Mouse (Mus musculus): ENCODE results near the gene Kyat1.
"Not testable (repeated sequence)": the region's sequence is repeated elsewhere in the genome, so short reads cannot be mapped to it uniquely, and the experiment has no call there.

The Kyat1 gene

DNA sequence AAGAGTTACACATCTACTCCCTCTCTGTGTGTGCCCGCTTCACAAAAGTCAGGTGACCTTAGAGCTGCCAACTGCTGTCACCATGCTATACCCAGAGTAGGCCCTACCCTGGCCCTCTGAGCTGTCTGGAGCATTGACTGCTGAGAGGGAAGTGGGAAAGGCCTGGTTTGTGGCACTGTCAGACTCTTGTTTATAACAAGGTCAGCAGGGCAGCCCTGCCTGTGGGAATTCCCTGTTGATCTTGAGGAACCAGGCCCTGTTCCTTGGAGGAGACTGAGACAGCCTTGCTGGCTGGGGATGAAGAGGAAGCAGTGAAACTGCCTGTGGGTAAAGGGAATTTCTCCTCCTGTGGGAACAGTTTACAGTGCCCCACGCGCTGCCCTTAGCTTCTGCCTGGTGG lies 9.1 kb upstream of the Kyat1 start:
- DNase-seq (ENCODE audit: low read depth, low spot score): no peak

DNA sequence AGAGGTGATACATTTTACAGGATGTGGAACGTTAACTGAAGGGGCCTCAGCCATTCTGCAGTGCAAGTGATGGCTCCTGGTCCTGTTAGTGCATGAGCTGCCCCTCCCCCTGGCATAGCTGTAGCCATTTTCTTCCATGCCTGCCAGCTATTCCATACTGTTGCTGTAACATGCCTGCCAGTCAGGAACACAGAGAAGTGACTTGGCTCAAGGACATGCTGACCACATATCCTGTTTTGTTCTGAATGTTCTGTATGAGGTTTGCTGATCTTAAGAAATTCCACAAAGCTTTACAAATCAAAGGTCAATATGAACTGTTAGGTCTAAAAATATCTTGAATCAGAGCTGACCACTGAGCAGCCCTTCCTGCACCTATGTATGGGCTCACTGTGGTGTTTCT lies 7.3 kb upstream of the Kyat1 start:
- no peak for DNase-seq (ENCODE audit: low read depth, low spot score)

DNA sequence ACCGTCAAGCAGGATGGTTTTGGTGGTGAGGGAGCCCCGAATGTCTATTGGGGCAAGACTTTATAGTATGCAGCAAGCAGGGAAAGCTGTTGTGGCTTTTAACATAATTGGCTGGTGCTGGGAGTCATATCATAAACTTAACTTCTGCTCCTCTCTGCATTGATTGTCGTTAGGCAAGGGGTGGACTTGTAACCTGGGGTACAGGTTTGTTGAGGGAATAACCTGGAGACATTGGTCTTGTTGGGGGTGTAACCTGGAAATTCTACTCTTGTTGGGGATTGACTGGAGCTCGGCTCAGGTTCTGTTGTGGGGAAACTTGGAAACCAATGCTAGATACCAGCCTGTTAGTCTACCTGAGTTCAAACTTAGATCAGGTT lies 6.5 kb upstream of the Kyat1 start:
- DNase-seq (ENCODE audit: low read depth, low spot score): no peak

DNA sequence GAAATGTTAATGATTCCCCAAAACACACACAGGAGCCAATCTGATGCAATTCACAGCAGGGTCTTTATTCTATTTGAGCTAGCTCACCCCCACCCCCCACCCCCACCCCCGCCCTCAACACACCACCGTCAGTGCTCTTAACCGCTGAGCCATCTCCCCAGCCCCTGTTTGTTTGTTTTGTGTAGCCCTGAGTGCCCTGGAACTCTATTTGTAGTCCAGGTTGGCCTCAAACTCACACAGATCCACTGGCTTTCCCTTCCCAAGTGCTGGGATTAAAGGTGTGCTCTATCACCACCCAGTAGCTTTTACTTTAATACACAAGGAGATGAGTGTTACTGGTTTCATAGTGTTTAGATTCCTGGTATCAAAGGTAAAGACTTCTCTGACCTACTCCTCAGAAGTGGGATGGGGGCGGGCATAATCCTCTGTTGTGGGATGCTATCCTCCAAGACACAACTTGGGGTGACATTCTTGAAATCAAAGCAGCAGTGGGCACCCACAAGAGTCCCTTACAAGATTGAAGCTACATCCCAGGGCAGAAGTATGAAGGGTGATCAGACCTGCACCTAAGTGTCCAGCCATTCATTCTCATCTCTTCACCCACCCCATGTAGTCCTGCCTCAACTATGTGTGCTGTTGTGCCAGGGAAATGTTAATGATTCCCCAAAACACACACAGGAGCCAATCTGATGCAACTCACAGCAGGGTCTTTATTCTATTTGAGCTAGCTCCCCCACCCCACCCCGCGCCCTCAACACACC lies 5.9 kb upstream of the Kyat1 start:
- DNase-seq (ENCODE audit: low read depth, low spot score): no peak

DNA sequence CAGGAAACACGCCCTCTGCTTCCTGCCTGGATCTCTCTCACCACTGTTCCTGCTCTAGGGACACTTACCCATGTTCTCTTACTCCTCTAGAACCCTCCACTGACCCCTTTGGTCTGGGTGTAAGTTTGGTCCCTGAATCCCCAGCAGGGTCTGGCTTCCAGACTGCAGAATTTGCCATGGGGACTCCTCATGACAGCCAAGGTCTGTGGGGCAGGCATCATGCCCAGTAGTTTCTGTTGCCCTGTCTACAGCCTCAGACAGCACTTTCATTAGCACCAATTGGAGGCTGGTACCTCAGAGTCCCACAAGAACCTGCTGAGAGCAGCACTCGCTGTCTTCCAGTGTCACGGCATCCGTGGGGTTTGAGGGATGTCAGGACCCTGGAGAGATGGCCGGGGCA lies 2.2 kb upstream of the Kyat1 start:
- DNase-seq (ENCODE audit: low read depth, low spot score): no peak

DNA sequence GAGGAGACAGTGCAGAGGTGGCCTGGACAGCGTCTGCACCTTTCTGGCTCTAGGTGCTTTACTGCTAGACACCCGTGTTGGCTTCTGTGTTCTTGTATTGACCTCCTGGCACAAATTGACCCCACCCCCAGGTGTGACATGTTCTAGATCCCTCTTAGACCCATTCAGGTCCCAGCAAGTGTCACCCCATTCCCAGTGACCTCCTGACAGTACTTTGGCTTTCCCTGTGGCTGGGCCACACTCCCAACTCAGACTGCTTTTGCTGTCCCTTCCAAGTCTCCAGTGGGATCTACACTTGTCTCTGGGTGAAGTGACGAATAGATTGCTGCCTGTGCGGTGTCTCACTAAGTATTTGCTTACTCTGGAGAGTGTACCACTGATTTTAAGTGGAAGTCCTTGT lies 1.8 kb upstream of the Kyat1 start:
- DNase-seq (ENCODE audit: low read depth, low spot score): no peak

DNA sequence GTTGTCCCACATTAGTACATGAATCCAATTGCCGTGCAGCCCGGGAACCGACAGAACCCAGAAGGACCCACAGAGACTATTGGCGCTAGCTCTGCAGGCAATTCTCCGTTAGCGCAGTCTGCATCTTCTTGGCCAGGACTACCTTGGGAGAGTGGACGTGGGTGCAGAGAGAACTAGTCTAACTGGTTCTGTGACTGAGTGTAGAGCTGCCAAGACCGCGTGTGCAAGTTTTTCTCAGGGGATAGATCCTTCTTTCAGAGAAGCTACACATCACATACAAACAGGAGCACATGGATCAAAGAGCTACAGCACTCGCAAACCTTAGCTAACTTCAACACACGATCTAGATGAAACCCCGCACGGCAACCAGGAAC lies 405 bp downstream of the Kyat1 start:
- no peak for DNase-seq (ENCODE audit: low read depth, low spot score)

DNA sequence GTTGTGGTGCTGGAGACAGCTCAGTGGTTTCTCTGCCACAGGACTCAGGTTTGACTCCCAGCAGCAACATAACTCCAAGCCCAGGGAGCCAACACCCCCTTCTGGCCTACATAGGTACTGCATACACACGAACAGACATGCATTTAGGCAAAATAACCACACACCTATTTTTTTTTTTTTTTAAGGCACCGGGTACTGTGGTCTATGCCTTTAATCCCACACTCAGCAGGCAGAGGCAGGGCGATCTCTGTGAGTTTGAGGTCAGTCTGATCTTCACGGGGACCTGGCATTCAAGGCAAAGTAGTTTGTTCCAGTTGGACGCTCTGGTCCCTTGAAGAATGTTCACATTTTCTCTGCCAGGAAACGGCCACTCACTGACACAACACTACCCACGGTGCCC lies 2.2 kb downstream of the Kyat1 start:
- DNase-seq (ENCODE audit: low read depth, low spot score): peak; percentile 90

DNA sequence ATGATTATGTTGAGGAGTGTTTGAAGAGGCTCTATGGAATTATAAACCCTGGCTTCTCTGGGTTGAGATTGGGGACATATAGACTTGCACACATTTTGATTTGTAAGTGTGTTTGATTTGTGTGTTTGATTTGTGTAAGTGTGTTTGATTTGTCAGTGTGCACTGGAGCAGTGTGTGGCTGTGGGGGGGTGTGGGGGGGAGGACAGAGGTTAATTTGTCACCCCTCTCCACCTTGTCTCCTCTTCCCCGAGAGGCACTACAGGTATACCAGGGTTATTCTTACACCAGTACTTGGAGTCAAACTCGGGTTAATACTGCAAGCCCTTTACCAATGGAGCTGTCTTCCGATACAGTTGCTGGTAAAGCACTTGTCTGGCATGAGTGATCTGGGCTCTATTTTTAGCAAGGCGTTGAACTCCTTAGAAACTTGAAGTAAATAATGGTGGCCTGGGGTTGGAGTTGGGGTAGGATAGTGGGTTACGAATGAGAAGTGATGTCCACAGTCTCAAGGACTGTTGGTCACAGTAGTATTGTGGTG lies 5.2 kb downstream of the Kyat1 start:
- DNase-seq (ENCODE audit: low read depth, low spot score): no peak

DNA sequence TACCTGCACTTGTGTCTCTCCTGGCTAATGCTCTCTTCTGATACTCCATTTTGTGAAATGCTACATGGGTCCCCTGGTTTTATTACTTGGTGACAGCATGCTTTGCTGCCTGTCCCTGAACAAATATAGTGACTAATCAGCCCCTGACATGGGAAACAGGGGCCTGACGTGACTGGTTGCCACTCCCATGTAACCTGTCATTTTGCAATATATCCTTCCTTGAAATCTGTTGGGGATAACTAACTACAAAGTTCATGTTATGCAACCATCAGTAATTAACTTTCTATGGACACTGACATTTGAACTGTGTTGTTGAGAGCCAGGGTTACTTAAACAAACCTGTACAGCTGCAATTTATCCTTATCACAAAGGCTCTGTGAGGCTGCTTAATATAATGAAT lies 5.7 kb downstream of the Kyat1 start:
- DNase-seq (ENCODE audit: low read depth, low spot score): no peak

DNA sequence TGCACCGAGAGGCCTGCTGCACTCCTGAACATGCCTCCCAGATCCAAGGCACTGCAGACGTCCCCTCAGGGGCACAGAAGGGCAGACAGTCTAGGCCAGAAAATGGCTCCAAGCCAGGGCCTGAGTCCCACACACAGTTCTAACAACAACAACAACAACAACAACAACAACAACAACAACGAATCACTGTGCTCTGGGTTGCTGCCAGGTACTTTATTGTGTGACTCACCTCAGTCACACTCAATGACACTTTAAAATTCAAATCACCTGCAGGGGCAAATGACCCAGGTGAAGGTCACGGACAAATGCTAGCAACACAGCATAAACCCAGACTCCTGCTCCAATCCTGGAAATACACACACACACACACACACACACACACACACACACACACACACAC lies 7.6 kb downstream of the Kyat1 start:
- no peak for DNase-seq (ENCODE audit: low read depth, low spot score)

DNA sequence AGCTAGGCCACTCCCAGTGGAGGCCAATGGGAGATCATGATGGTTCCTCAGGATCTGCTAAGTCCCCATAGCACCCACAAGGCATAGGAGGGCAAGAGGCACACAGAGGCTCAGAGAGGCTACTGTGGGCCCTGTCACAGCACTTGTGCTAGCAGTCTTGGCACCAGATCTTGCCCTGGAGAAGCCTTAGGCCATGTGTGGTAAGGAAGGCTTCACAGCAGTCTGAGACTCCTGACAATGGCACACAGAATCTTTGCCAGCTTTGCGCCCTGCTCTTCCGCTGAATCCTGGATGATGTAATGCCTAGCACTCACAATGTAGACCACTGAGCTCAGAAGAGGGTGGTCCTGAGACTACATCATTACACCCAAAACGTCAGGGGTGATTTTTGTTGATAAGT lies 11.0 kb downstream of the Kyat1 start:
- no peak for DNase-seq (ENCODE audit: low read depth, low spot score)

DNA sequence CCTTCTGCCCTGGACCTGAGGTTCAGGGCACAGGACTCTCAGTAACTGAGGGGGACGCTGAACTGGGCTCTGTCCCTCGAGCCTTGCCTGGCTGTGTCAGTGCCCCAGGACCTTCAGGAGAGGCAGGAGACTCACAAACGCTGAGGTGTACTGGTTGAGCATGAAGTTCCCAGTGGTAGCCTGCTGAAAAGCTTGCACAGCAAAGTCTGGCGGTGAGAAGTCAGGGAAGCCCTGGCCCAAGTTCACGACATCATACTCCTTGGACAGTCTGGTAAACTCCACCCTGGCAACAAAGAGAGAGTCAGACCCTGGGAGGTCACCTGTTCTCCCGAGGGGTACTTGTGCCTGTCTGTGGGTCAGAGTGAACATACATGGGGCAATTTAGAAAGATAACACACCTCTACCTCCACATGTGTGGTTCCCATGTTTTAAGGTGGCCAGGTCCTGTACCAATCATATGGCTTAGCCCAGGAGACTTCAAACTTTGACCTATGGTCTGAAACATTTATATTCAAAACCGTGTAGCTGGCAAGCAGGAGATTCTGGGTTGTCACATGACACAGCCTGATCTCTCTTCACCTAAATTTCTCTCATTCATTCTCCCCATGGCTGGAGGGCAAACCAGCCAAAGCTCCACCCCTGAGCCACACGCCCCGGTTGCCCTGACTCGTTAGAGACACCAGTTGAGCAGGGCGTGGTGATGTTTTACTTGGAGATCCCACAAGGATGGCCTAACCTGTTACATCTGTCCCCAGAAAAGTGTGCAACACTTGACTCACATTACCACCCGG lies 13.7 kb downstream of the Kyat1 start:
- no peak for DNase-seq (ENCODE audit: low read depth, low spot score)

DNA sequence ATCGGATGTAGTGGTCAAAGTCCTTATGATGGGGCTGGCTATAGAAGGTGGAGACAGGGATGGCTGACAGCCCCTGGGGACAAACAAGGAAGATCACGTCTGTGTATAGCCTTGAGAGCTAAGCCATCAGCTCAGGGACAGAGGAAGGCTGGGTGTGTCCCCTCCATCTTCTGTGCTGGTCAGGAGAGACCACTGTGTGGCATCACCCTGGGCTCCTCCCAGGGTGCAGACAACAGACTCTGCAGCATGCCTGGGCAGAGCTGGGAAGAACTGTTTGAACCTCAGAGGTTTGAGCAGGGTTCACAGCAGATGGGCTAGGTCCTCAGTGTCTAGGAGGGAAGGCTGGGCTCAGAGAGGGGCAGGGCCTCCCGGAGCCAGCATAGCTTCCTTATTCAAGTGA lies 20.0 kb downstream of the Kyat1 start:
- DNase-seq (ENCODE audit: low read depth, low spot score): no peak

DNA sequence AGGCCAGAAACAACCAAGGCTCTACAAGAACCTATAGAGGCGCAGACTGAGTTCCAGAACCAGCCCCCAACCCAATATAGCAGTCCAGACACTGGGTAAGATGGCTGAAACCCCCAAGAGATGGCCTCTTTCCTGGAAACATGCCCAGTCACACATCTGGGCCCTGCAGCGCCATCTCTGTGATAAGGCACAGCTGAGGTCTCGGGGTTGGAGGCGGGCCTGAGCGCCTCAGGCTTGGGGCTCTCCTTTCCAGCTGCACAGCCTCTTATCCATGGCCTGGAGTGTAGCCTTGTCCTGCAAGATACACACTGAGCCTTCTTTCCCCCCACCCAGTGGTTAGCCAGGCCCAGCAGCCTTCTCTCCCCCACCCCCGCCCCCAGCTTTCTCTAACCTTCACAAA lies 20.4 kb downstream of the Kyat1 start:
- DNase-seq (ENCODE audit: low read depth, low spot score): no peak

DNA sequence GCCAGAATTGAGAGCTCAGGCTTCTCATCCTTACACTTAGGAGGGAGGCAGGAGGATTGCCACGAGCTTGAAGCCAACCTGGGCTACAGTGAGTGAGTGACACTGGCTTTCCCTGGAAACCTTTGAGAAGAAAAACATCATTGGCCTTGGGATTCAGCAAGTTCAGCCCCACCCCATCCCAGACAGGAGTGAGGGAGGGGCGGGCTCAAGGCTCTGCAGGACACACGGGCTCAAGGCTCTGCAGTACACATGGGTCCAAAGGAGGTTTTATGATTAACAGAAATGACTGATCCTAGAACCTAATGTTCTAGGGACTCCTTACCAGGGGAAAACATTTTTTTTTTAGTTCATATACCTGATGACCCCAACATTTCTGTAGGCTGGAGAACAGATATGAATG lies 21.9 kb downstream of the Kyat1 start:
- DNase-seq (ENCODE audit: low read depth, low spot score): no peak

DNA sequence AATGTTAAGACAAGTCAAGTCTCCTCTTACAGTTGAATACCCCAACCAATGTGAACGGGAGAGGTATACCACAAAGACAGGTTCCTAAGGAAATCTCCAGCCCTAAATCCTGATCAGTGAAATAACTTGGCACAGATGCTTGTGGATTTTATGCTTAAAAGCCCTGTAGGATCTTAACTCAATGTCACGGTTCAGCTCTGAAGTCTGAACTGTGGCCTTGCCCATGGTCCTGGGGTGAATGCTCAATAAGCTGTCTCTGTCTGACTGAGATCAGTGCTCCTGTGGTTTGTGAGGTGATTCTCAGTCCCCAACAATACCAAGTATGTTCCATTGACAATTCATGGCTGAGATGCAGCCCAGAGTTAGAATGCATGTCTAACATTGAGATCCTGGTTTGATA lies 23.2 kb downstream of the Kyat1 start:
- DNase-seq (ENCODE audit: low read depth, low spot score): no peak

DNA sequence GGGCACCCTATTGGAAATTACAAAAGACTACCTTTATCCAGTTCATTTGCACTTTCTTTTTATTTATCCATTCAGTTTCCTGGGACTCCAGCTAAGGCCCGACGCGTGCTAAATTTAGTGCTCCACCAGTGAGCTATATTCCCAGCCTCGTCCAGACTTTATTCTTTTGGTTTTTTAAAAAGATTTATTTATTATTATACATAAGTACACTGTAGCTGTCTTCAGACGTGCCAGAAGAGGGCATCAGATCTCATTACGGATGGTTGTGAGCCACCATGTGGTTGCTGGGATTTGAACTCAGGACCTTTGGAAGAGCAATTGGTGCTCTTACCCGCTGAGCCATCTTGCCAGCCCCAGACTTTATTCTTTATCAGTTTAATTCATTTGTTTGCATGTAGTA lies 26.9 kb downstream of the Kyat1 start:
- DNase-seq (ENCODE audit: low read depth, low spot score): not testable (repeated sequence)

DNA sequence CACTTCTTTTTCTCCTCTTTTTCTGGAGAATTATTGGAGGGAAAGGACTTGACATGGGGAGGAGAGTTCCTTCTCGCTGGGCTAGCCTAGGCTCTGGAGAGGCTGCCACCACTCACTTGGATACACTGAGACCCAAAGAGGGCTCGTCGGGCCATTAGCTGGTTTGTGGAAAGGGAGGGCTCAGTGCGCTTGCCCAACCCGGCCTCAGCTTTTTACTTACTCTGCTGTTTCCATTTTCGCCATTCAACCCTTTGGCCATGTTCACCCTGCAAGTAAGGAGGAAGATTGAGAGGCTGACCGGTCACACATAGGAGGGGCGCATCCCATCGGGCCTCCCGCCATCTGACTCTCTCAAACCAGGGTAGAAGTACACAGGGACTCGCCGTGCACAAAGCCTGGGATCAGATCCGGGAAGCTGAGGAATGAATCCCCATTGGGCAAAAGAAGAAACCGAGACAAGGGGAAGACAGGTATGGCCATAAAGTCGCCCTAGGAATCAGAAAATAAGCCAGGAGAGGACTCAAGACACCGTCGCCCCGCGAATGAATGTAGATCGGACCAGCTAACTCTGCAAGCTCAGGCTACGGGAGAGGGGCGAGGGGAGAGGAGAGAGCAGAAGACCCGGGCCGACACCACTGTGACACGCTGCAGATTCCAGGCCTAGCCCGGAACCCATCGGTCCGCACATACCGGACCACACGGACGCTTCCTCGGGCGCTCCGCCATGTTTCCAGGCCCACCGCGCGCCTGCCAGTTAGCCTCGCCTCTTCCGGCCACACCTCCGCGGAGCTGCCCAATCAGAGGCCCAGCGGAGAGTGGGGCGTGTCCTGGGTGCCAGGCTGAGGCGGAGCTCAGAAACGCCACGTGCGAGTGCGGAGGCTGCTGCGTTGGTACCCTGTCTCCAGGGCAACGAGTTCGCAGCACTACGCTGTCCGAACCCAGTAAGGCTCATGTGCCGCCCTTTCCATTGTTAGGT lies 27.7 kb downstream of the Kyat1 start, which contains the start of gene Spout1:
Spout1 (minus strand) TSS at position 760 of the 976 bp plus-strand sequence.
- peak; percentile 99 for DNase-seq (ENCODE audit: low read depth, low spot score)

DNA sequence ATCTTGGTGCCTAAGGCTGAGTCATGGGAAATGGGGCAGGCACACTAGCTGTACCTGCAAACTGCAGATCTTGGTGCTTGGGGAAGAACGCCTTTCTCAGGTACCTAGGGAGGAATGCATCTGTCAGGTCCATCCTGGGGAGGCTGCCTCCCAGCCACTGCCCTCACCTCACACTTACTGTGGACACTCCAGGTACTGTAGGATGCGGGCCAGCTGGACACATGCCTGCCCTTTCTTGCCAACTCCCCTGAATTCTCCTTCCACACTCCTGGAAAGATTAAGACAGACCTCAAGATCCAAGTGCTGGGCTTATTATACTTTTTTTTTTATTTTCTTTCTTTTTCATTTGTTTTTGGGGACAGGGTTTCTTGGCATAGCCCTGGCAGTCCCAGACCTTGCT lies 29.1 kb downstream of the Kyat1 start:
- DNase-seq (ENCODE audit: low read depth, low spot score): no peak

DNA sequence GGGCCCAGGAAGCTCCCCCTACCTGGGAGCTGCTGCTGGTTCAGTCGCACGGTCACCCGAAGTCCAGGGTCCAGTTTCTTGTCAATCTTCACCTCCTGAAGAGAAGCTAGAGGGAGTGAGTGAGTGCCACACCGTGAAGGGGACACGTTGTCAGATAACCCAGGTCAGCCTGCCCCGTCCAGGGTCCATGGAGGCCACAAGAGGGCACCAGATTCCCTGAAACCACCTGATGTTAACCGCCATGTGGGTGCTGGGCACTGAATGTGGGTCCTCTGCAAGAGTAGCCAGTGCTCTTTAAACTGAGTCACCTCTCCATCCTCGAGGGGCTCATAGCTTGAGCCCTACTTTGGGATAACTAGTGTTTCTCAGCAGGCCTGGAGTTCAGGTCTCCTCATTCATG lies 29.8 kb downstream of the Kyat1 start:
- DNase-seq (ENCODE audit: low read depth, low spot score): no peak

Data from ZHBTc4 (cell line).